Mouse (Mus musculus) heart, embryonic 10.5 days (tissue): Measurements from ENCODE around the gene Magi1. TPM values are rescaled to one million over a fixed set of nuclear protein-coding genes. Genes with fewer than 3 reads are reported as not detected.
A peak's percentile ranks its signal among the peaks of the same experiment; 100 is the strongest.

Experiments used
- DNase-seq: peaks from one replicate; pipeline ENCODE4 v3.0.0-alpha.2; 2017; ENCODE audit warnings: low spot score
- H3K27ac ChIP-seq: fragments of 300-500 bp; sonication (generic); 2 replicates; pipeline ENCODE4 v1.5.1; 2016; ENCODE audit warnings: mild to moderate bottlenecking
- H3K27me3 ChIP-seq: fragments of 300-500 bp; sonication (generic); 2 replicates; pipeline ENCODE4 v1.6.1; 2016; ENCODE audit warnings: mild to moderate bottlenecking; ENCODE audit not compliant: poor library complexity, insufficient read depth, severe bottlenecking
- H3K36me3 ChIP-seq: fragments of 300-500 bp; sonication (generic); 2 replicates; pipeline ENCODE4 v1.6.1; 2016; ENCODE audit warnings: mild to moderate bottlenecking, moderate library complexity
- H3K4me1 ChIP-seq: fragments of 300-500 bp; sonication (generic); 2 replicates; pipeline ENCODE4 v1.6.1; 2016; ENCODE audit warnings: mild to moderate bottlenecking
- H3K4me3 ChIP-seq: fragments of 300-500 bp; sonication (generic); 2 replicates; pipeline ENCODE4 v1.5.1; 2016; ENCODE audit warnings: mild to moderate bottlenecking, moderate library complexity
- H3K9me3 ChIP-seq: fragments of 300-500 bp; sonication (generic); 2 replicates; pipeline ENCODE4 v1.6.1; 2016; ENCODE audit warnings: mild to moderate bottlenecking, moderate library complexity
- WGBS: fragments of 180-500 bp; shearing (Covaris S2); methylation state at CpG from one replicate; pipeline ENCODE4 v1.1.7; 2016; 5-methylcytosine and 5-hydroxymethylcytosine counted together
- polyA plus RNA-seq: library from polyadenylated mRNA; unstranded; fragments of >200 nt; fragmentation: Nextera tagmentation; extraction: Ambion mirVana; gene quantifications from 2 replicates; pipeline ENCODE4 v1.2.1, GENCODE M21; 2016

The Magi1 gene
- polyA plus RNA-seq, 1 experiment from 2014 or later, result 10.5 TPM

DNA sequence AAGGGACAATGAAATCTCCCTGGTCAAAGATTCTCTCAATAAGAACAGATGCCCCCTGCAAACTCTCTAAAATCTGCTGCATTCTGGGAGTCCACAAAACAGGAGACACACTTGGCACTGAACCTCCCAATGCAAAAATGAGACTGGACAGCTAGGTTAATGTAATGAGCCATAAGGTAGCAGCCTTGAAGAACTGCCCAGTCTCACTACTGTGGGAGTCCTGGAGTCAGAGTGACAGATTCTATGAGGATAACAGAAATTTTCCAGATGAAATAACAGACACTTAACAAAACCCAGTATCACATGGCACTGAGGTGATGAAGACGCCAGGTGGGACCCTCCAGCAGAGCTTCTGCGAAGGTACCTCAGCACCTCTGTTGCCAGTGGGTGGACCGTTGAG, 393.7 kb downstream of the Magi1 start:
- WGBS, result 84% methylated on average over 3 of the region's 3 CpGs
- no peak overlapping the region for H3K27ac ChIP-seq

DNA sequence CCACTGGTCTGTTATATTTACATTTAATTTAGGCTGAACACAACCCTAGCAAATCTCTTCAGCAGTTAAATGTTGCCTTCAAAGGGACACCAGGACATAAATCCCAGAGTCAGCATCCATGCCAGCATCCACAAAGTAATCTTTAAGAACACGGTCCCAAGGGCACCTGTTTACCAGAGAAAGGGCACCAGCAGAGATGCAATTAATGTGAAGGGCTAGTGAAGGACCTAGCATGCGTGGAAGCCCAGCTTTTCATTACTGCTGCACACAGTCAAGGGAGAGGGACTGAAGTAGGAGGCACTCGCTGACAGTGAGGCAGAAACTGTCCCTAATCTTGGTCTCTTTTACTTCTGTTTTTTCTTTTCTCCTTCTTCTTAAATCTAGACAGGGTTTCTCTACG, 406.4 kb downstream of the Magi1 start:
- H3K9me3 ChIP-seq, result no peaks in the 10 kb centered on the region
- no peak for DNase-seq
- no peak overlapping the region for H3K4me3 ChIP-seq
- WGBS, result 84% methylated on average over 4 of the region's 4 CpGs
- no peaks in the 10 kb centered on the region for H3K4me1 ChIP-seq
- H3K27me3 ChIP-seq, result no peaks in the 10 kb centered on the region
- no peaks in the 10 kb centered on the region for H3K36me3 ChIP-seq
- H3K27ac ChIP-seq, result no peak overlapping the region

More for the DNA sequence above, 393.7 kb downstream of the Magi1 start:
- no peaks in the 10 kb centered on the region for H3K4me1 ChIP-seq
- no peaks in the 10 kb centered on the region for H3K9me3 ChIP-seq
- no peaks in the 10 kb centered on the region for H3K27me3 ChIP-seq
- no peaks in the 10 kb centered on the region for H3K36me3 ChIP-seq
- DNase-seq, result no peak
- H3K4me3 ChIP-seq, result no peak overlapping the region

DNA sequence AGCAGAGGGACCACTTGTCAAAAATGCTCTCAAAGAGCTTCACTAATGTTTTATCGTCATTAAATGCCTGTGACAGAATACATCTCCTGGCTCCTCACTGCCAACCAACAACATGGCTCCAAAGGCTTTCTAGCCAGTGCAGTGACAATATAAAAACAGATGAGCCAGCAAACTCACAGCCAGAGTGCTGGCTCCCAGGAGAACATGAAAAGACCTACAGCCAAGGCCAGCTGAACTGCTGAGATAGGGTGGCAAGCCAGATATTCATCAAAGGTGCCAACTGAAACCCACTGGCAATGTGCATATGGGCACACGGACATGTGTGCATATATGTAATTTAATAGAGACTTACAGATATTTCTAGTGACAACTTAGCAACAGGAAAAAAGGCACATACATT, 408.8 kb downstream of the Magi1 start:
- Histone ChIP-seq H3K9me3 (no peaks in the 10 kb centered on the region), H3K4me1 (peaks cover 6% of the 10 kb centered on the region; the same call in 1 of the 2 replicates), H3K36me3 (no peaks in the 10 kb centered on the region), H3K27ac (no peak overlapping the region), H3K4me3 (no peak overlapping the region), H3K27me3 (no peaks in the 10 kb centered on the region)
- no peak for DNase-seq
- WGBS, result 85% methylated on average over 2 of the region's 2 CpGs

DNA sequence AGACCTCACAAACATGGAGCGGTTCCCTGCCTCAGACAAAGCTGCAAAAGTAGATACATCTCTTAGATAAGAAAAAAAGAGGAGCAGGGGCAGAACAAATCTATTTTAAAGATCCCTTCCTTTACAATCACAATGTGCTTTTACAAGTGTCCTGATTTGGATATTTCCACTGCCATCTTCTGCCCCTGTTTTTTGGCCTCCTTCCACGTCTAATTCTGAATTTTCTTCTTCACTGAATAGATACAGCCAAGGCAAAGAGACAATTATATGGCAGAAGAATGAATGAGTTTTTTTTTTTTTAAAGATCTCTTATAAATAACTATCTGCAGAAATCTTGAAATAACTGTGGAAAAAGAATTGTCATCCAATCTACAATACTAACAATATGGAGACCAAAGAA, 409.3 kb downstream of the Magi1 start:
- H3K9me3 ChIP-seq, result no peaks in the 10 kb centered on the region
- H3K36me3 ChIP-seq, result no peaks in the 10 kb centered on the region
- H3K4me1 ChIP-seq, result peaks cover 7% of the 10 kb centered on the region; the same call in 1 of the 2 replicates
- H3K4me3 ChIP-seq, result no peak overlapping the region
- DNase-seq, result no peak
- no peaks in the 10 kb centered on the region for H3K27me3 ChIP-seq
- WGBS, result 85% methylated on average over 2 of the region's 2 CpGs
- no peak overlapping the region for H3K27ac ChIP-seq

DNA sequence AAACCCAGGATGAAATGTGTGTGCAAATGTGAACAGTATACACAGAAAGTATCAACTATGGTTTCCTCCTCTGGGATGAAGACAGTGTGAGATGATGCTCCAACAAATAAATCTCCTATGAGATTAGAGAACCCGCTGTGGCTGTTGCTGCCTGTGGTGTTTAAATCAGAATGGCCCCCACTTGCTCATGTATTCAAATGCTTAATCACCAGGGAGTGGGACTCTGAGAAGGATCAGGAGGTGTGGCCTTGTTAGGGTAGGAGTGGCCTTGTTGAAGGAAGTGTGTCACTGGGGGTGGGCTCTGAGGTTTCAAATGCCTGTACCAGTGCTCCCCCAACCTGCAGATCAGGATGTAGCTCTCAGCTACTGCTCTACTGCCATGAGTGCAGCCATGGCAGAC, 410.2 kb downstream of the Magi1 start:
- H3K27me3 ChIP-seq, result no peaks in the 10 kb centered on the region
- H3K4me3 ChIP-seq, result no peak overlapping the region
- DNase-seq, result no peak
- no peak overlapping the region for H3K27ac ChIP-seq
- 61% methylated on average over 1 of the region's 1 CpGs for WGBS
- H3K36me3 ChIP-seq, result no peaks in the 10 kb centered on the region
- H3K4me1 ChIP-seq, result peaks cover 8% of the 10 kb centered on the region; the same call in 1 of the 2 replicates
- H3K9me3 ChIP-seq, result no peaks in the 10 kb centered on the region

DNA sequence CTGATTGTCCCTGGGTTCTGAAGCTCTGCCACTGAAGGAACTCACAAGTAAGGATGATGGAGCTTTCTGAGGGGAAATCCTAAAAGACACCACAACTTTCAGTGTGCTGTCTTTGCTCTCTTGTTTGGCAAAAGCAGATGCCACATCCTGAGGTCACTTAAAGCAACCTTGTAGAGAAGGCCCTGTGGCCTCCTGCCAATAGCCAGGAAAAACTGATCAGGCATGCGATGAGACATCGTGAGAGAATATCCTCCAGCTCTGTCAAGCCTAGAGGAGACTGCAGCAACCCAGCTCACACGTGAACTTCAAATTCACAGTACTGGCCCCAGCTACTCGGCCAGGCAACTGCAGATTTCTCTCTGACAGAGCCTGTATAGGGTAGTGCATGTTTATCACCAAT, 412.2 kb downstream of the Magi1 start:
- DNase-seq, result no peak
- no peaks in the 10 kb centered on the region for H3K36me3 ChIP-seq
- WGBS, result 78% methylated on average over 4 of the region's 4 CpGs

DNA sequence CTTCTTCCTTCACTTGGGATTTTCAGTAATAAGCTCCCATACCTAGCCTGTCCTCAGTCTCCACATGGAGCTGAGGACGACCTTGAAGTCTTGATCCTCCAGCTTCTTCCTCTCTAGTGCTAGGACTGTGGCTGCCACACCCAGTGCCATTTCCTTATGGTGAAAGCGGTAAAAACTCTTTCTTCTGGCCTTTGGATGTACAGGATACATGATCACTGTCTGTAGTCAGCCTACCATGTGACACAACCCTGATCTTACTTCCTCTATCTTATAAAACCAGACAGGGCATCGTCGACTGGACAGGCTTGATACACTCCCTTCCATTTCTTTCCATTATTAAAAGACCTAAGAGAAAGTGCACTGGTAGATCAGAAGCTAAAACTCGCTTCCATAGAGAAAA, 413.7 kb downstream of the Magi1 start:
- peaks cover 11% of the 10 kb centered on the region; the same call in 1 of the 2 replicates for H3K4me1 ChIP-seq
- no peak overlapping the region for H3K27ac ChIP-seq
- no peaks in the 10 kb centered on the region for H3K27me3 ChIP-seq
- H3K4me3 ChIP-seq, result no peak overlapping the region
- no peak for DNase-seq
- no peaks in the 10 kb centered on the region for H3K9me3 ChIP-seq
- no peaks in the 10 kb centered on the region for H3K36me3 ChIP-seq
- WGBS, result 63% methylated on average over 5 of the region's 5 CpGs

More for the DNA sequence above, 412.2 kb downstream of the Magi1 start:
- Histone ChIP-seq H3K27me3 (no peaks in the 10 kb centered on the region), H3K27ac (no peak overlapping the region), H3K4me1 (peaks cover 11% of the 10 kb centered on the region; the same call in 1 of the 2 replicates), H3K4me3 (no peak overlapping the region), H3K9me3 (no peaks in the 10 kb centered on the region)

DNA sequence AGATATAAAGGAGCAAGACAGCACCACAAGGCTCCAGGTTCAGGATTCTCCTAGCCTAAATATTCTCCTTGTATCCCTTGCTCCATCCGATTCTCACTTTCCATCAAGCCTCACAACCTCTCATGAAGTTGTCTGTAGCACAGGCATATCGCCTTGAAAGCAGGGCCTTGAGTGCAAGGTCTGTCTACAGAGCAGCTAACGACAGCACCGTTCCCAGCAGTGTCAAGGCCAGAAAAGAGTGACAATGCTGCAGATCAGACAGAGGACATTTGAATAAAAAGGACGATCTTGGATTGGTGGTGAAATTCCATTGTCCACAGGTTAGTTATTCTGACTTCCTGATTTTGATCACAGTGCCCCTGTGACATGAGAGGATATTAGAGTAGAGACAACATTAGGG, 421.5 kb downstream of the Magi1 start:
- H3K27ac ChIP-seq, result no peak overlapping the region
- no peaks in the 10 kb centered on the region for H3K27me3 ChIP-seq
- DNase-seq, result no peak
- no peaks in the 10 kb centered on the region for H3K9me3 ChIP-seq
- H3K4me1 ChIP-seq, result peaks cover 4% of the 10 kb centered on the region; the same call in 1 of the 2 replicates
- 90% methylated on average over 5 of the region's 5 CpGs for WGBS
- no peak overlapping the region for H3K4me3 ChIP-seq
- H3K36me3 ChIP-seq, result no peaks in the 10 kb centered on the region

DNA sequence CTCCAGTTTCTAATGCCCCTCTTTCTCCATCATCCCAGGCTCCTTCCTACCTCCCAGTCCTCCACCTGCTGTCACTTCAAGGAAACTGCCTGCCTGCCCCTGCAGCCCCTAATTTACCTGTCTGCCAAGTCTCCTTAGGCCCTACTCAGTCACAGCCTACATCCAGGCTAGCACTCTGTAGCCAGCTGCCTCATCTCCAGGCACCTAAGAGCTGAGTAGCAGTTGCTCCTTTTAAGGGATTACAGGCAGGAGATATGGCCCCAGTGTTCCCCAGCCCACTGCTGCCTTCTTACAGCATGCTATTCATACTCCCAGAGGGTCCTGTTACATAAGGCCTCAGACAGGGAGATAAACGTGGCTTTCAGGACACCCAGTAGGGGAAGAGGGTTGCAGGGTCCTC, 426.9 kb downstream of the Magi1 start:
- H3K4me3 ChIP-seq, result no peak overlapping the region
- peak; percentile 77 for DNase-seq
- WGBS, result 18% methylated on average over 1 of the region's 1 CpGs
- H3K36me3 ChIP-seq, result no peaks in the 10 kb centered on the region
- H3K27me3 ChIP-seq, result no peaks in the 10 kb centered on the region
- H3K9me3 ChIP-seq, result no peaks in the 10 kb centered on the region
- peak overlapping the region; percentile 73 for H3K27ac ChIP-seq
- peaks cover 26% of the 10 kb centered on the region for H3K4me1 ChIP-seq

DNA sequence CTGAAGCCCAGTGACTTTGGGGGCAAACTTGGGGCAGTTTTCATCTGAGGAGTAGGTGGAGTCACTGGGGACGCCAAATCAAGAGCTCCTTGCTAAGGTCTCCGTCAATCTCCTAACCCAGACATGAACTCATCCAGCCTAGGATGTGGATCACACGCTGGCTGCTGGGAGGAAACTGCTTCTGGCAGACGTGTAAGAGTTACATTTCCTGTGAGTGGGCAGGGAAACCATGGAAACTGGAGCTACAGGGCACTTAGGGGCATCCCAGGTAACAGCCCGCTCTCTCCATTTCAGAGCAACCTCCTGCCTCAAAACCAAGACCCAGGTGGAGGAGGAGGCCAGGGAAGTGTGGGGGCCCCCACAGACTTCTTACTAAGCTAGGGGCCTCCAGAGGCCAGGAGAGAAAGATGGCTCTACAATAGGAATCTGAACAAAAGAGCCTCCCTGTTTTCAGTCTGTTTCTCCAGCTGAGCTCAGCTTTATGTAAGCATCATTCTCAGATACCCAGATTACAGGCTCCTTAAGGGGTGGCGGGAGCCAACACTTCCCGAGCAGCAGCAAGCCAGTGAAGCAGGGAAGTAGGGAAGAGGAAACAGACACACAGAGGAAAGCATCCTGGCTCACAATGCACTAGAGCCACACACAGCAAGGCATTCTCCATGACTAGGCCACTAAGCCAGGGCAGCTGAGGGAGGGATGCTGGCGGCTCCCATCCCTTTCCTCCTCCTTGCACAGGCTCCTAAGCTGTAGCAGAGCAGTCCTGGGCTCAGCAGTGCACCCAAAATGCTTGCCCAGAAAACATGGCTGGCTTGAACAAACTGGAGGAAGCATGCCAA, 427.7 kb downstream of the Magi1 start:
- peak; percentile 75 for DNase-seq
- 40% methylated on average over 8 of the region's 8 CpGs for WGBS
- Histone ChIP-seq H3K4me1 (peaks cover 26% of the 10 kb centered on the region), H3K27ac (peak overlapping the region; percentile 73), H3K27me3 (no peaks in the 10 kb centered on the region), H3K9me3 (no peaks in the 10 kb centered on the region), H3K36me3 (no peaks in the 10 kb centered on the region), H3K4me3 (no peak overlapping the region)

DNA sequence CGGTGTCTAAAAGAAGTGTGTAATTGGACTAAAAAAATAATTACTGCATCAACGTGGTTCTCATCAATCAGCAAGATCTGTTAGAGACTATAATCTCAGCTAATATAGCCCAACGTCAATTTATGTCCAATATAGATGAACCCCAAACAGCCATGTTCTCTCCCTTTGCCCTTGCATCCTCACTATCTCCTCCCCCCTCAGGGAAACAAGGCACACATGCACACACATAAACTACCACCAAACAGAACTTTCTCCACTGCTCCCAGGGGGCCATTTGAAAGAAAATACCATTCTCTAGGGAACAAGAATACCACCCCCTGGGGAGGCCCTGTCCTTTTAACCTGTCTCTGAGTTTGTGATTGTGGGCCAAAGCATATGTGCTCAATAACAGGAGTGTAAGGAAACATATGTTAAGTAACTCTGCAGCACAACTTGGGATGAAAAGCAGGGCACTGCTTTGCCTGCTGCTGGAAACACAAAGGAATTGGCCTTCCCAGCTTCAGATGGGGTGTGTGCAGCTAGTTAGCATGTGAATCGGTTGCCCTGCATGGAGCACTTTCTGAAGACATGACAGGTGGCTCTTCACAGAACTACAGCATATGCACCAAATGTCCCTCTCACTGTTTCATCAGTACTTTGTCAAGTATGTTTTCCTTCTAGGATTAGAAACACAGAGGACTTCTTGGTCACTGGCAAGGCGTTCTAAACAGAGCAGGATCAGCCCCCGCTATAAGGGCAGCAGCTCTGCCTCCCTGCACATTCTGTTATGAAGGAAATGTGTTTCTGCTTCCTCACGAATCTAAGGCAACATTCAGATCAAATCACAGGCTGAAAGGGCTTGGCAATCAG, 434.6 kb downstream of the Magi1 start:
- no peak overlapping the region for H3K27ac ChIP-seq
- H3K4me1 ChIP-seq, result peaks cover 39% of the 10 kb centered on the region
- WGBS, result 71% methylated on average over 7 of the region's 7 CpGs
- H3K4me3 ChIP-seq, result no peak overlapping the region
- H3K27me3 ChIP-seq, result no peaks in the 10 kb centered on the region
- DNase-seq, result no peak
- H3K9me3 ChIP-seq, result no peaks in the 10 kb centered on the region
- H3K36me3 ChIP-seq, result no peaks in the 10 kb centered on the region

DNA sequence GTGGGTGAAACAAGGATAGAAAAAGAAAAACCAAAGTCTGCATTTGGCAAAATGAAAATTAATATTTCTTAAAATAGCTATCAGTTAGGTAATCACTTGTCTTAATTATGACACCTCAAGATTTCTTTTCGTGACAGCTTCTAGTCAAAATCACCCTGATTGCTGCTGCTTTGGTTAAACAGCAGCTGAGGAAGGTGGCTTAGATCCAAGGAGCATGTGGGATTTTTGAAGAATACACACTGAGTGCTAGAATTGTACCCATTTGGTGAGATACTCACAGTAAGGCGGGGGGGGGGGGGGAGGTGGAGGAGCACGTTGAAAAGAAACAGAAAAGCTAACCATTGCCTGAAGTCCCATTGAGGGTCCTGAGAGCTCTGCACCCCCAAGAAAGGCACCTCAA, 438.2 kb downstream of the Magi1 start:
- Histone ChIP-seq H3K4me1 (peaks cover 42% of the 10 kb centered on the region), H3K9me3 (no peaks in the 10 kb centered on the region), H3K27ac (no peak overlapping the region), H3K4me3 (no peak overlapping the region), H3K36me3 (no peaks in the 10 kb centered on the region), H3K27me3 (no peaks in the 10 kb centered on the region)
- WGBS, result 73% methylated on average over 3 of the region's 3 CpGs
- no peak for DNase-seq

DNA sequence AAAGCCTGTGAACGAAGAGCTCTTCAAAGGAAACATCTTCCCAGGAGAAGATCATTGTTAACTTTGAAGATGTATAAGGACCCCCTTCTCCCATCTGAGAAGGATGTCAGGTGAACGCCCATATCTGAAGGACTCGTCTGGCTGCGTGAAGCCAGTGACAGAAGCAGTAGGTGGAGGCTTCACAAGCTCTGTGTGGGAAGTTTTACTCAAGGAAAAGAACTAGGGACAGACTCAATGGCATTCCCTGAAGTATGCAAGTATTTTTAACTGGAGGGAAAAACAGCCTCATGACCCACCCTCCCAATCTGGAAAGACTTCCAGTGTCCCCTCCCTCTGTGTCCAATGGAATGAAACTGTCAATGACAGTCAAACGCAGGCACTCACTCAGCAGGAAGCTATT, 438.6 kb downstream of the Magi1 start:
- no peak for DNase-seq
- Histone ChIP-seq H3K36me3 (no peaks in the 10 kb centered on the region), H3K4me1 (peaks cover 42% of the 10 kb centered on the region), H3K4me3 (no peak overlapping the region), H3K27ac (no peak overlapping the region), H3K27me3 (no peaks in the 10 kb centered on the region), H3K9me3 (no peaks in the 10 kb centered on the region)
- WGBS, result 68% methylated on average over 5 of the region's 5 CpGs
